Mouse (Mus musculus) testis, adult 2 months (tissue): ENCODE measurements around the gene Entpd8.

Source experiments
- CTCF ChIP-seq: fragments of 200-500 bp; IDR thresholded peaks from 2 replicates; pipeline ENCODE4 v1.5.1; 2012; ENCODE audit warnings: low read depth, mild to moderate bottlenecking, inconsistent platforms, low read length, moderate library complexity; ENCODE audit not compliant: control insufficient read depth, insufficient read depth, insufficient replicate concordance
- POLR2A ChIP-seq: fragments of 200-500 bp; IDR thresholded peaks from 2 replicates; pipeline ENCODE4 v1.6.1; 2012; ENCODE audit warnings: low read depth, mild to moderate bottlenecking, inconsistent platforms, low read length, moderate library complexity; ENCODE audit not compliant: control insufficient read depth

- TF ChIP-seq CTCF (no peak), POLR2A (no peak)
Observed at GRCm38 (mm10) chr2:25058926-25059325, 21.2 kb upstream of the Entpd8 start.
